Mouse (Mus musculus): ENCODE measurements around the gene Wasf3. TPM values are rescaled to one million over a fixed set of nuclear protein-coding genes. Genes with fewer than 3 reads are reported as not detected.

Gene Wasf3
- polyA plus RNA-seq, 1 experiment from 2014 or later = 1.0 TPM

DNA sequence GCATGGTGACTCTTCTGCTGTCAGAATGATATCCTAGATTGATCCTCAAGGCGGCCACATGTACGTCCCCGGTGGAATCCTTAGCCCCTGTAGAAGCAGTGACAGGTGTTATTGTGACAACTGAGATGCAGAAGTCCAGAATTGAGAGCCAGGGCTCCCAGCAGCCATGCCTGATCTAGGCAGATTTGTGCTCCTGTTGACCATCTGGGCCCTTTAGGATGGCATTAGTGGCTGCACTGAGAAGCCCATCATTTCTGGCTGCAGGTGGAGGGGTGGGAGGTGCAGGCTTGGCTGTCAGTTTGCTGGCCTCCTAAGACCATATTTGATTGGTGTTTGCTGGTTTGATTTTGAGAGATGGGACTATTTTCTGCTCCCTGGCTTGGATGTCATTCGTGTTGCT is 40.9 kb downstream of the Wasf3 start:
- H3K9ac ChIP-seq (ENCODE audit: low read length) = no peak overlapping the region
- H3K27me3 ChIP-seq (ENCODE audit: control insufficient read depth, insufficient read depth, low read depth, low read length) = no peaks in the 10 kb centered on the region
- H3K27ac ChIP-seq (ENCODE audit: low read length) = no peak overlapping the region
- no peaks in the 10 kb centered on the region for H3K4me1 ChIP-seq (replicated peaks; ENCODE audit: control insufficient read depth, insufficient read depth, low read length)
- H3K4me2 ChIP-seq (ENCODE audit: low read depth, low read length) = no peak overlapping the region
- H3K36me3 ChIP-seq (ENCODE audit: control insufficient read depth, insufficient read depth, low read length) = no peaks in the 10 kb centered on the region
- WGBS = 84% methylated on average over 4 of the region's 4 CpGs
- H3K9me3 ChIP-seq (ENCODE audit: control insufficient read depth, low read length) = no peaks in the 10 kb centered on the region
- no peak for ATAC-seq (ENCODE audit: low read depth)
- H3K4me3 ChIP-seq (ENCODE audit: low read length) = no peak overlapping the region

DNA sequence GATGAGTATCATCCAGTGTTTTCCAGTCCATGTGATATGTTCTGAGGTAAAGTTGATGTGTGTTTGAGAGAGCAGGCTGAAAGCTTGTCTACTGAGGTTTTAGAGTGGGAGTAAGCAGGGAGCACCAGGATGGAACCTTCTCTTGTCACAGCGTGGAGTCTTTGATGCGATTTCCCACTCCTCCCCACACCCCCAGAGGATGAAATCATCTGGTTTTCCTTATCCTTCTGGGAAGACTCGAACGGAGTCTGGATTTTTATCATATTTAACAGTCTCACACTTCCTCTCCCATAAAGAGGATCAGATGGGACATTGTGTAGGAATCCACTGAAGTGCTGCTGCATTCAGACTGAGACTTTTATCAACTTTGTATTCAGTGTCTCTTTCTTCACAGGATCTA is 43.3 kb downstream of the Wasf3 start:
- H3K4me1 ChIP-seq (replicated peaks; ENCODE audit: control insufficient read depth, insufficient read depth, low read length) = no peaks in the 10 kb centered on the region
- H3K36me3 ChIP-seq (ENCODE audit: control insufficient read depth, insufficient read depth, low read length) = no peaks in the 10 kb centered on the region
- H3K27ac ChIP-seq (ENCODE audit: low read length) = no peak overlapping the region
- H3K9me3 ChIP-seq (ENCODE audit: control insufficient read depth, low read length) = no peaks in the 10 kb centered on the region
- no peak overlapping the region for H3K9ac ChIP-seq (ENCODE audit: low read length)
- whole genome bisulfite sequencing = 69% methylated on average over 4 of the region's 4 CpGs
- H3K4me3 ChIP-seq (ENCODE audit: low read length) = no peak overlapping the region
- no peak overlapping the region for H3K4me2 ChIP-seq (ENCODE audit: low read depth, low read length)
- H3K27me3 ChIP-seq (ENCODE audit: control insufficient read depth, insufficient read depth, low read depth, low read length) = no peaks in the 10 kb centered on the region
- ATAC-seq (ENCODE audit: low read depth) = no peak

DNA sequence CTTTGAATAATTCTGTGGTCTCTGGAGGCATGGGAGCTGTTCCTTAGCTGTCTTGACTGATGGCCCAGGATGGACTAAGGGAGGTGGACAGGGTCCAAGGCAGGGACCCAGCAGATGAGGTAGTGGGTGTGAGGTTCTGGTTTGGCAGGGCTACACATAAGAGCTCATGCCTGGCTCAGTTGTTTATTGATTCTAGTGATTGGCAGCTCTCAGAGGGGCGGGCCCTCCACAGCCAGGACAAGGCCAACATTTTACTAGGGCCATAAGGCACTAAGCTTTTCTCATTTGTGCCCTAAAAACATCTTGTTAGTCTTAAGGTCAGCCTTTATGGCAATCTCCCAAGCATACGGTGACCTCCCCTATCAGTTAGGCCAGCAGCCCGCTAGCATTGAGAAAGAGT is 47.0 kb downstream of the Wasf3 start:
- H3K4me1 ChIP-seq (replicated peaks; ENCODE audit: control insufficient read depth, insufficient read depth, low read length) = no peaks in the 10 kb centered on the region
- H3K27ac ChIP-seq (ENCODE audit: low read length) = no peak overlapping the region
- H3K4me2 ChIP-seq (ENCODE audit: low read depth, low read length) = no peak overlapping the region
- WGBS = 78% methylated on average over 3 of the region's 3 CpGs
- no peaks in the 10 kb centered on the region for H3K36me3 ChIP-seq (ENCODE audit: control insufficient read depth, insufficient read depth, low read length)
- H3K4me3 ChIP-seq (ENCODE audit: low read length) = no peak overlapping the region
- H3K27me3 ChIP-seq (ENCODE audit: control insufficient read depth, insufficient read depth, low read depth, low read length) = no peaks in the 10 kb centered on the region
- no peak overlapping the region for H3K9ac ChIP-seq (ENCODE audit: low read length)
- ATAC-seq (ENCODE audit: low read depth) = no peak
- no peaks in the 10 kb centered on the region for H3K9me3 ChIP-seq (ENCODE audit: control insufficient read depth, low read length)

DNA sequence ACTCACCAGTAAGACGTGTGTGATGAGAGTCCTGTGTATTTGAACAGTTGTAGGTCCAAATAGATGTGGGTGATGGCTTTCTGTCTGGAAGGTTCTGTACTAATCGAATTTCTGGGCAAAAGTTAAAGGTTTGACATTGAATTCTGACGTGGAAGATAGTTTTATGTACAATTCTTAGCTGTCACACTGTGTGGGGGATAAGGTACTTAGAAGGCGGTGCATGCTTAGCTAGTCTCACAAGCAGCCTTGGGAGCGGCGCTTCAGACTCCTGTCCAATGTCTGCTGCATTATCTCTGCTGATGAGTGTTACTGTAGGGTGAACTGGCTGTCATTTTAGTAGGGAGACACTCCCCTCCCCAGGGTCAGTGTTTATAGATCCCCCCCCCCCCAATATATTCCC is 47.7 kb downstream of the Wasf3 start:
- Histone ChIP-seq H3K9ac (ENCODE audit: low read length) (no peak overlapping the region), H3K27me3 (ENCODE audit: control insufficient read depth, insufficient read depth, low read depth, low read length) (no peaks in the 10 kb centered on the region), H3K4me3 (ENCODE audit: low read length) (no peak overlapping the region), H3K27ac (ENCODE audit: low read length) (no peak overlapping the region), H3K4me1 (replicated peaks; ENCODE audit: control insufficient read depth, insufficient read depth, low read length) (no peaks in the 10 kb centered on the region), H3K4me2 (ENCODE audit: low read depth, low read length) (no peak overlapping the region), H3K36me3 (ENCODE audit: control insufficient read depth, insufficient read depth, low read length) (no peaks in the 10 kb centered on the region), H3K9me3 (ENCODE audit: control insufficient read depth, low read length) (no peaks in the 10 kb centered on the region)
- 70% methylated on average over 6 of the region's 6 CpGs for WGBS
- no peak for ATAC-seq (ENCODE audit: low read depth)

DNA sequence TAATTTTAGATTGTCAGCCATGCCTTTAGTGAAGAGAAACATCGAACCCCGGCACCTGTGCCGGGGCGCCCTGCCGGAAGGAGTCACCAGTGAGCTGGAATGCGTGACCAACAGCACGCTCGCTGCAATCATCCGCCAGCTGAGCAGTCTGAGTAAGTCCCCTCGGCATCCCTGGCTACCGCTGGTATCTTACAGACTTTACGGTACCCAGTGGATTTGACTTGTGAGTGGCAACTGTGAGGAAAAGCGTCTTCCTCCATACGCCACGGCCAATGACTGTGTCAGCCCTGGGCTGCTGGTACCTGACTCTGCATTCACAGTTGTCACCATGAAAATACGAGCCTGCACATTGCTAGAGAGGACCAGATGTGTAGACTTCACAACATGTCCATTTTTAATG is 50.5 kb downstream of the Wasf3 start:
- Histone ChIP-seq H3K9ac (ENCODE audit: low read length) (no peak overlapping the region), H3K36me3 (ENCODE audit: control insufficient read depth, insufficient read depth, low read length) (no peaks in the 10 kb centered on the region), H3K4me1 (replicated peaks; ENCODE audit: control insufficient read depth, insufficient read depth, low read length) (no peaks in the 10 kb centered on the region), H3K4me3 (ENCODE audit: low read length) (no peak overlapping the region), H3K4me2 (ENCODE audit: low read depth, low read length) (no peak overlapping the region), H3K27ac (ENCODE audit: low read length) (no peak overlapping the region), H3K9me3 (ENCODE audit: control insufficient read depth, low read length) (no peaks in the 10 kb centered on the region; the same call in 1 of the 2 replicates), H3K27me3 (ENCODE audit: control insufficient read depth, insufficient read depth, low read depth, low read length) (no peaks in the 10 kb centered on the region)
- ATAC-seq (ENCODE audit: low read depth) = no peak
- WGBS = 91% methylated on average over 16 of the region's 16 CpGs

DNA sequence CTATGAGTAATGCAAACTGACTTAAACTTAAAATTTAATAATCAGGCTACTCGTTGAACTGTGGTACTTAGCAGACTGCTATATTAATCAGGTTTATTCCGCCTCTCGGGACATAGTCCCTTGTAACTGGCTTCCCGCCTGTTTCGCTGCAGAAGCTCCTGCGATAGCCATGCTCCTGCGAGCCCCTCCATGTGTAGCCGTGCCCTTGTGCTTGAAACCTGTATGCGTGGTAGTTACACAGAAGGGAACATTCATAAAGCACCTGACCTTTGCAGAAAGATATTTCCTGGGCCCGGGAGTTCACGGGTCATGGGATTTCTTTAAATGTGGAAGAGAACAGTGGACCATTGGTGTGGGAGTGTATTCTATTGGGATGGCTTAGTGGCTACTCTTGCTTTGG is 52.0 kb downstream of the Wasf3 start:
- no peaks in the 10 kb centered on the region for H3K36me3 ChIP-seq (ENCODE audit: control insufficient read depth, insufficient read depth, low read length)
- H3K9ac ChIP-seq (ENCODE audit: low read length) = no peak overlapping the region
- H3K4me3 ChIP-seq (ENCODE audit: low read length) = no peak overlapping the region
- no peak overlapping the region for H3K27ac ChIP-seq (ENCODE audit: low read length)
- no peaks in the 10 kb centered on the region; the same call in 1 of the 2 replicates for H3K9me3 ChIP-seq (ENCODE audit: control insufficient read depth, low read length)
- 94% methylated on average over 11 of the region's 11 CpGs for WGBS
- no peaks in the 10 kb centered on the region for H3K27me3 ChIP-seq (ENCODE audit: control insufficient read depth, insufficient read depth, low read depth, low read length)
- no peak overlapping the region for H3K4me2 ChIP-seq (ENCODE audit: low read depth, low read length)
- no peaks in the 10 kb centered on the region for H3K4me1 ChIP-seq (replicated peaks; ENCODE audit: control insufficient read depth, insufficient read depth, low read length)
- no peak for ATAC-seq (ENCODE audit: low read depth)

DNA sequence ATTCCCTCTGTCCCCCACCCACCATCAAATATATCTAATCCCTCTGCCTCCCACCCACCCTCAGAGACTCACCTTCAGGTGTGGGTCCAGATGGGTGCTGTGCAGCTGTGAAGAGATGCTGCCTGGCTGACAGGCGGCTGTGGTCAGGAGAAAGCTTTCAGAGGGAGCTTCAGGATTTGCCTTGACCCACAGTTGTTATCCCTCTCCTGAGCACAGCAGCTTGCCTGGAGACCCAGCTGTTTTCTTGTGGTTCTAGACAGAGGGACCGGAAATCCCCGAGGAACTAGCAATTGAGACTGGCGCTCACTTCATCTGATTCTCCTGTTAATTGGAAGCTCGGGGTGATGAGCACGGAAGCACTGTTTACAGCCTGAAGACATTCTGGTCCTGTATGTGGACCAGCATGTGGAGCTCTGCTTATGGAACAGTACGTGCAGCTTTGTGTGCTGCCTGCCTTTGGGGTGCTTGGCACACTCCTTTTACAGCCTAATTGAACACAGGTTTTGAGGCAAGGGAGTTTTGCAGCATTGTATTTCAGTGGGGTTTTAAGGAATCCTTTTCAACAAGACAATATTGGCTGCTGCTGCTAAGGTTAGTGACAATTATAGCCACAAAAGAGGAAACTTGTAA is 54.5 kb downstream of the Wasf3 start:
- WGBS = 91% methylated on average over 7 of the region's 7 CpGs
- Histone ChIP-seq H3K27me3 (ENCODE audit: control insufficient read depth, insufficient read depth, low read depth, low read length) (no peaks in the 10 kb centered on the region), H3K4me1 (replicated peaks; ENCODE audit: control insufficient read depth, insufficient read depth, low read length) (no peaks in the 10 kb centered on the region), H3K9ac (ENCODE audit: low read length) (no peak overlapping the region), H3K9me3 (ENCODE audit: control insufficient read depth, low read length) (no peaks in the 10 kb centered on the region; the same call in 1 of the 2 replicates), H3K27ac (ENCODE audit: low read length) (no peak overlapping the region), H3K36me3 (ENCODE audit: control insufficient read depth, insufficient read depth, low read length) (no peaks in the 10 kb centered on the region), H3K4me3 (ENCODE audit: low read length) (no peak overlapping the region), H3K4me2 (ENCODE audit: low read depth, low read length) (no peak overlapping the region)
- ATAC-seq (ENCODE audit: low read depth) = no peak

DNA sequence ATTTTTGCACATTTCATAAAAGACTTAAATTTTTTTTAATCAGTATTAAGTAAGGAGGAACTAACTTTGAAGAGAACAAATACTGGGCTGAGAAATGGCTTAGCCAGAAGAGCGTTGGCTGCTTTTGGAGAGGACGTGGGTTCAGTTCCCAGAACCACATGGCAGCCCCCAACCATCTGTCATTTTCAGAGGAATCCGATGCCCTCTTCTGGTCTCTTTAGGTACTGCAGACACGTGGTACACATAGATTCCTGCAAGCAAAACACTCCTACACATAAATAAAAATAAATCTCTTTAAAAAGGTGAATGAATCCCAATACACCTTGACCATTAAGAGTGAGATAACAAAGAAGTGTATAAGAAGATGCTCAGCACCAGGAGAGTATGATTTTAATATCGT is 55.5 kb downstream of the Wasf3 start:
- no peaks in the 10 kb centered on the region for H3K4me1 ChIP-seq (replicated peaks; ENCODE audit: control insufficient read depth, insufficient read depth, low read length)
- no peaks in the 10 kb centered on the region for H3K27me3 ChIP-seq (ENCODE audit: control insufficient read depth, insufficient read depth, low read depth, low read length)
- no peak for ATAC-seq (ENCODE audit: low read depth)
- 90% methylated on average over 5 of the region's 5 CpGs for WGBS
- no peak overlapping the region for H3K4me3 ChIP-seq (ENCODE audit: low read length)
- no peak overlapping the region for H3K9ac ChIP-seq (ENCODE audit: low read length)
- H3K9me3 ChIP-seq (ENCODE audit: control insufficient read depth, low read length) = no peaks in the 10 kb centered on the region; the same call in 1 of the 2 replicates
- H3K4me2 ChIP-seq (ENCODE audit: low read depth, low read length) = no peak overlapping the region
- H3K27ac ChIP-seq (ENCODE audit: low read length) = no peak overlapping the region
- no peaks in the 10 kb centered on the region for H3K36me3 ChIP-seq (ENCODE audit: control insufficient read depth, insufficient read depth, low read length)

DNA sequence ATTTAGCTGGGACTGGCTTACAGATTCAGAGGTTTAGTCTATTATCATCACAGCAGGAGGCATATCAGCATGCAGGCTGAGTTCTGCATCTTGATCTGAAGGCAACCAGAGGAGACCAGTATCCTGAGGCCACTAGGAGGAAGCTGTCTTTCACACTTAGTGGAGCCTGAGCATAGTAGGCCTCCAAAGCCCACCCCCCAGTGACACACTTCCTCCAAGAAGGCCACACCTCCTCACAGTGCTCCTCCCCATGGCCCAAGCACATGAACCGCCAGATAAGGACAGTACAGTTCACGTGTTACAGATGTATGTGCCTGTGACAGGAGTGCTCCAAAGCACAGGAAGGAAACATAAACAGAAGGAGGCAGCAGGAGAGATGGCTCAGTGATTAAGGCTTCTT is 58.0 kb downstream of the Wasf3 start:
- Histone ChIP-seq H3K4me1 (replicated peaks; ENCODE audit: control insufficient read depth, insufficient read depth, low read length) (no peaks in the 10 kb centered on the region), H3K9ac (ENCODE audit: low read length) (no peak overlapping the region), H3K36me3 (ENCODE audit: control insufficient read depth, insufficient read depth, low read length) (no peaks in the 10 kb centered on the region), H3K27ac (ENCODE audit: low read length) (no peak overlapping the region), H3K4me2 (ENCODE audit: low read depth, low read length) (no peak overlapping the region), H3K4me3 (ENCODE audit: low read length) (no peak overlapping the region), H3K27me3 (ENCODE audit: control insufficient read depth, insufficient read depth, low read depth, low read length) (no peaks in the 10 kb centered on the region), H3K9me3 (ENCODE audit: control insufficient read depth, low read length) (no peaks in the 10 kb centered on the region; the same call in 1 of the 2 replicates)
- ATAC-seq (ENCODE audit: low read depth) = no peak
- WGBS = 47% methylated on average over 2 of the region's 2 CpGs

DNA sequence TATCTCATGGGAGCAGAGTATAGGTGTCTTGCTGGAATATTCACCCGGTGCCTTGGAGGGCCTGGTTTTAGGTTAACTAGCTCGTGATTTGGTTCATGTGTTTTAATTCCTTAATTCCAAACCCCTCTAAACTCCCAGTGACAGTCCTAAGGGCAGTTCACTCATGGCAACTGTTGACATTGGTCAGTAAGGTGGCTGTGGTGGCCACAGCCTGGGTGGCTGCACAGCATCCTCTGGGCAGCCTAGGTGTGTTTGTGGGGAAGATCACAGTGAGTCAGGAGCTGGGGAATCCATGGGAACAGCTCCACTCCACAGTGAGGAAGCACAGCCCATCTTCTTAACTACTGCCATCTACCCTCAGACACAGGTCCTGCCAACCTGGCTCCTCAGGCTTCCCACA is 61.8 kb downstream of the Wasf3 start:
- no peaks in the 10 kb centered on the region for H3K36me3 ChIP-seq (ENCODE audit: control insufficient read depth, insufficient read depth, low read length)
- 85% methylated on average over 2 of the region's 2 CpGs for WGBS
- no peak for ATAC-seq (ENCODE audit: low read depth)
- H3K9ac ChIP-seq (ENCODE audit: low read length) = no peak overlapping the region
- no peak overlapping the region for H3K4me2 ChIP-seq (ENCODE audit: low read depth, low read length)
- no peak overlapping the region for H3K4me3 ChIP-seq (ENCODE audit: low read length)
- no peak overlapping the region for H3K27ac ChIP-seq (ENCODE audit: low read length)
- no peaks in the 10 kb centered on the region for H3K9me3 ChIP-seq (ENCODE audit: control insufficient read depth, low read length)
- no peaks in the 10 kb centered on the region for H3K27me3 ChIP-seq (ENCODE audit: control insufficient read depth, insufficient read depth, low read depth, low read length)
- no peaks in the 10 kb centered on the region for H3K4me1 ChIP-seq (replicated peaks; ENCODE audit: control insufficient read depth, insufficient read depth, low read length)
